22 mouse cellular contexts compared by ENCODE assay signal in the genomic region with DNA sequence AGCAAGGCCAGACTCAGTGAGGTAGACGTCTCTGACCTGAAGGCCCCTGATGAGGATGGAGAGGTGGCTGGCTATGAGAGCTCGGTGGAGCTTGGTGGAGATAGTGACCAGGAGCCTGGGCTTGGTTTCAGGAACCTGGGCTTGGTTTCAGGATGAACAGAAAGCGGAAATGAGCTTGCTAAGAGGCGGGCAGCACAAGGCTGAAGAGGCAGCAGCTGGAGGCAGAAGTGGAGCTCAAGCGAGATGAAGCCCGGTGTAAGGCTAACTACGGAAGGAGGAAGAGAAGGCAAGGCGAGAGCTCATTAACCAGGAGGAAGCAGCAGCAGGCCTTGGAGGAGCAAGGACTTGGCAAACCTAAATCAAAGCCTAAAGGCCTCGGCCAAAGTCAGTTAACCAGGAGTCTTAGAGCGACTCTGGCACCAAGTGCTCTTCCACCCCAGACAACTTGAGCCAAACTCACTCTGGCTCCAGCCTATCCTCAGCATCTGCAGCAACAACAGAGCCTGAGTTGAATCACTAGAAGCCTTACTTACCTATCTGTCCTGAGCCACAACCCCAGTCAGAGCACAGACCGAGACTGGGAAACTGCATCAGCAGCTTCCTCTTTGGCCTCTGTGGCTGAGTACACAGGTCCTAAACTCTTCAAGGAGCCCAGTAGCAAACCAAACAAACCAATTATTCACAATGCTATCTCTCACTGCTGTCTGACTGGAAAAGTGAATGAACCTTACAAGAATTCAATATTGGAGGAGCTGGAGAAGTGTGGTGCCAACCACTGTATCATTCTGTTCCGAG.
DNase-seq lines count a peak whose midpoint lies in the region; ATAC-seq and TF ChIP-seq lines count a peak whose summit lies in the region.
"Had no signal": no experiment of that assay in that cellular context is flagged by ENCODE, and none has a peak within 500 bp of the region (broad histone marks: within the 10 kb centered on the region; RNA-seq: fewer than 3 reads in every experiment).

No protein-coding gene starts in this region.

- no peaks in the 10 kb centered on the region for H3K27me3 ChIP-seq in liver, adult 2 months (ENCODE audit: control insufficient read depth, insufficient read depth, low read length)
- peaks cover 20% of the 10 kb centered on the region for H3K27me3 ChIP-seq in liver, embryonic 12.5 days (replicated peaks)
- H3K27me3 ChIP-seq: limb, embryonic 15.5 days; megakaryocyte, embryonic 14.5 days; midbrain, embryonic 15.5 days had no signal

- TF ChIP-seq CTCF in liver, adult 2 months (IDR thresholded peaks at IDR 0.05; ENCODE audit: low read depth, low read length): no peak
- no peak for TF ChIP-seq CTCF in bone marrow, adult 2 months (IDR thresholded peaks at IDR 0.05; ENCODE audit: control insufficient read depth, insufficient read depth, low read length)

- H3K4me2 ChIP-seq in liver, embryonic 12.5 days: no peak overlapping the region
- H3K4me2 ChIP-seq: heart, embryonic 12.5 days; limb, embryonic 15.5 days; midbrain, embryonic 15.5 days had no signal

- ATAC-seq in liver, embryonic 12.5 days: no peak
- peak; percentile 88 for ATAC-seq in granulocyte monocyte progenitor cell, adult 5-6 weeks (replicated peaks; ENCODE audit: poor library complexity, severe bottlenecking)
- ATAC-seq in monocyte, adult 5-6 weeks (replicated peaks; ENCODE audit: insufficient number of reproducible peaks, low FRiP score, low TSS enrichment, poor library complexity, severe bottlenecking): peak; percentile 73
- ATAC-seq: hindbrain, postnatal 0 days; intestine, postnatal 0 days; lung, postnatal 0 days; midbrain, embryonic 15.5 days had no signal

- peak; percentile 16 for DNase-seq in liver, adult 2 months (ENCODE audit: extremely low read depth, low read depth, low spot score)
- DNase-seq in left cerebral cortex, adult 9 months (ENCODE audit: low spot score in 2 of 2): no peak
- no peak for DNase-seq in kidney, postnatal 14 days
- DNase-seq: adrenal gland, adult 2 months; B cell, adult 2 months; cerebellum, adult 9-11 months; heart, postnatal 10 days; kidney, postnatal 36 days; right cerebral cortex, adult 18-20 months; thymus, postnatal 25 days had no signal

- TF ChIP-seq POLR2A in liver, adult 2 months (IDR thresholded peaks at IDR 0.05; ENCODE audit: extremely low read depth, insufficient read depth, low read length): no peak
- TF ChIP-seq POLR2A in bone marrow, adult 2 months (IDR thresholded peaks at IDR 0.05; ENCODE audit: borderline replicate concordance, control insufficient read depth, low read depth, low read length): no peak

- no peak overlapping the region for H3K27ac ChIP-seq in liver, adult 2 months (replicated peaks; ENCODE audit: insufficient read depth, low read depth, low read length)
- no peak overlapping the region for H3K27ac ChIP-seq in liver, embryonic 12.5 days
- peak overlapping the region; percentile 10; the same call in 1 of the 2 replicates for H3K27ac ChIP-seq in bone marrow, adult 2 months (ENCODE audit: control insufficient read depth, insufficient read depth, low read depth, low read length, poor library complexity)
- H3K27ac ChIP-seq: forebrain, embryonic 10.5 days; hindbrain, postnatal 0 days; limb, embryonic 15.5 days; midbrain, embryonic 15.5 days had no signal

- no peaks in the 10 kb centered on the region for H3K9me3 ChIP-seq in liver, embryonic 12.5 days (replicated peaks)
- H3K9me3 ChIP-seq: heart, embryonic 12.5 days; limb, embryonic 15.5 days; megakaryocyte, embryonic 14.5 days; midbrain, embryonic 15.5 days had no signal

- no peaks in the 10 kb centered on the region for H3K4me1 ChIP-seq in liver, adult 2 months (ENCODE audit: control insufficient read depth, insufficient read depth, low read length)
- no peaks in the 10 kb centered on the region for H3K4me1 ChIP-seq in liver, embryonic 12.5 days
- no peaks in the 10 kb centered on the region; the same call in 1 of the 2 replicates for H3K4me1 ChIP-seq in bone marrow, adult 2 months (ENCODE audit: control insufficient read depth, insufficient read depth, low read length)

- no peak overlapping the region for H3K4me3 ChIP-seq in liver, adult 2 months (ENCODE audit: insufficient read depth, low read depth, low read length)
- H3K4me3 ChIP-seq in liver, embryonic 12.5 days: no peak overlapping the region
- H3K4me3 ChIP-seq in bone marrow, adult 2 months (replicated peaks; ENCODE audit: control insufficient read depth, low read depth, low read length): no peak overlapping the region
- H3K4me3 ChIP-seq: forebrain, embryonic 10.5 days; heart, embryonic 12.5 days; limb, embryonic 15.5 days; megakaryocyte, embryonic 14.5 days; midbrain, embryonic 15.5 days had no signal

- H3K9ac ChIP-seq in liver, adult 2 months (ENCODE audit: low read depth, low read length): no peak overlapping the region
- no peak overlapping the region for H3K9ac ChIP-seq in liver, embryonic 12.5 days
- H3K9ac ChIP-seq: heart, embryonic 12.5 days; limb, embryonic 15.5 days; midbrain, embryonic 15.5 days had no signal

- 90% methylated on average over 12 of the region's 12 CpGs for WGBS in liver, adult 2 months
- WGBS in liver, embryonic 12.5 days (ENCODE audit: insufficient replicate concordance): 65% methylated on average over 12 of the region's 12 CpGs
- 42% methylated on average over 12 of the region's 12 CpGs for WGBS in bone marrow, adult 2 months

- H3K79me2 ChIP-seq in liver, adult 2 months (ENCODE audit: control insufficient read depth, insufficient read depth, low read length): no peaks in the 10 kb centered on the region

- 0 out of 2 replicates have a peak, but pooled peaks cover 3% of the 10 kb centered on the region for H3K36me3 ChIP-seq in liver, adult 2 months (ENCODE audit: control insufficient read depth, insufficient read depth, low read length)
- H3K36me3 ChIP-seq in liver, embryonic 12.5 days: no peaks in the 10 kb centered on the region
- H3K36me3 ChIP-seq: heart, embryonic 12.5 days; midbrain, embryonic 15.5 days had no signal
